Comparison of ENCODE assay signal across 16 mouse cellular contexts in genomic region chr2:151903267-151903666, GRCm38 (mm10).
"Had no signal": no experiment of that assay in that cellular context is flagged by ENCODE, and none has a peak within 500 bp of the region (broad histone marks: within the 10 kb centered on the region; RNA-seq: fewer than 3 reads in every experiment).

No protein-coding gene starts in this region.

- H3K27me3 ChIP-seq: neural tube, embryonic 13.5 days; neural tube, embryonic 15.5 days; stomach, embryonic 15.5 days had no signal

- DNase-seq: retina, postnatal 1 day; right cerebral cortex, adult 18-20 months; right cerebral cortex, postnatal 14 days; right cerebral cortex, postnatal 25 days; right cerebral cortex, postnatal 4 days; spleen, adult 18-20 months; thymus, adult 18-20 months; thymus, adult 2 months; thymus, postnatal 14 days; thymus, postnatal 25 days; thymus, postnatal 36 days; thymus, postnatal 4 days had no signal

- H3K4me2 ChIP-seq: neural tube, embryonic 13.5 days; neural tube, embryonic 15.5 days; stomach, embryonic 15.5 days had no signal

- H3K9me3 ChIP-seq: neural tube, embryonic 13.5 days; neural tube, embryonic 15.5 days; stomach, embryonic 15.5 days had no signal

- H3K4me3 ChIP-seq: neural tube, embryonic 13.5 days; neural tube, embryonic 15.5 days; stomach, embryonic 15.5 days had no signal

- H3K27ac ChIP-seq: neural tube, embryonic 13.5 days; neural tube, embryonic 15.5 days; stomach, embryonic 15.5 days; stomach, postnatal 0 days had no signal

- H3K4me1 ChIP-seq: neural tube, embryonic 15.5 days; stomach, embryonic 15.5 days had no signal

- H3K36me3 ChIP-seq: neural tube, embryonic 13.5 days; neural tube, embryonic 15.5 days; stomach, embryonic 15.5 days had no signal

- H3K9ac ChIP-seq: neural tube, embryonic 13.5 days; neural tube, embryonic 15.5 days; stomach, embryonic 15.5 days had no signal
